Mouse (Mus musculus) liver, adult 10 weeks (tissue): ENCODE measurements around the gene Srgn. TPM values are rescaled to one million over a fixed set of nuclear protein-coding genes. Genes with fewer than 3 reads are reported as not detected.

Source experiments
- polyA plus RNA-seq: library from polyadenylated mRNA; stranded (reverse); fragments of 350-450 nt; fragmentation: Illumina TruSeq; extraction: RNeasy Lipid Tissue Mini Kit (QIAGEN cat#74804); gene quantifications from one replicate; pipeline ENCODE4 v1.2.3, GENCODE M21; 2014; ENCODE audit warnings: low read depth, low replicate concordance

The Srgn gene
- 46.4 TPM for polyA plus RNA-seq

DNA sequence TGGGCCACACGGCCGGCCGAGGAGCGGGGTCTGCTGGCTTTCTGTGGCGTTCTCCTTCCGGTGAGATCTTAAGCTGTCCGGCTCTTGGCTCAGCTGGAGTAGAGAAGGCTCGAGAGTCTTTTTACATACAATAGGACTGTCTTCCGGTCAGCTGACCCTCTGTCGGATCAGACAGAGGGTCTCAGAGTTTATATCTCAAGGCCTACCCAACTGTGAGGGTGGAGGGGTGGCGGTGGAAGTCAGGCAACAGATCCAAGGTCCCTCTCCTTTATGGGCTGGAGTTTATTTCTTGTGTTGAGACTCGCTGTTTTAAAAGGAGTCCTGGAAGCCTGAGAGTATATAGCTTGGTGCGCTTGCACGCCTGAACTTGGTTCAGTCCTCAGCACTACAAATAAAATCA is at the start of gene Srgn:
Gene Srgn (minus strand): TSS at position 101 of the 400 bp plus-strand sequence.

GRCm38 (mm10) chr10:62486618-62487415 is 40.4 kb downstream of the Srgn start, which contains the start of gene Vps26a:
Gene Vps26a (minus strand): TSS chr10:62486805.

DNA sequence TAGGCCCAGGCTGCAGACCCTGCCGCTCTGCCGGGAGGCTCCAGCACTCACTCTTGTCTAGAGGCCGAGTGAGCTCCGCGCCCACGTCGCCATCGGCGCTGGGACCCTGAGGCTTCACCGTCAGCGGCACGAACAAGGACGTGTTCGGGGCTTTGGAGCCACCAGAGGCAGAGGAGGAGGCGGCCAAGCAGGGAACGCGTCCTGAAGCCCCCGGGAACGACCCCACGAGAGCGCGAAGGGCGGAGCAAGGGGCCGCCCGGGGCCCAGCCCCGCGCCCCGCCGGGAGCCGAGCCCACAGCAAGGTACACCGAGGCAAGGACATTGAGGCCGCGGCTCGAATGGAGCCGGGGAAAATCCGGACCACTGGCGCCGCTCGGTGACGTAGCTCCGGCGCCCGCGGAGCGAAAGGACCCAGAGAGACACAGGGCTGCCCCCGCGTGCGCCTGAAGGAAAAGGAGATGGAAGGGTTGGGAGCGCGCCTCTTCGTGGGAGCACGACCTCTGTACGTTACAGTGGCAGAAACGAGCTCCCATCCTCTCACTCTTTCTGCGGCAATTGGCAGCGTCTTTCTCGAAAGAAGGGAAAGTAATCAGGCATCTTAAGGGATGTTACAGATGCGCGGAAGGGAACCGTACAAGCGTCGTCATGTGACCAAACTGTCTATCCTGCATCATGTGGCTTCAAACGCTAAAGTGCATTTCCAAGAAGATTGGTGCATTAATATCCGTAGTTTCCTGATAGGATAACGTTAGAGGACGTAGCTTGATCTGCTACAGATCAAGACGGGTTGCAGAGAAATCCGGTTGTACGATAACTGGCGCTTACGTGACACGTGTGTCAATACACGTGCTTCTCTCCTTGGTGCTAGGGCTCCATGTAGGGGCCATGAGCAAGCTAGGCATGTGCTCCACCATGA is 77.6 kb downstream of the Srgn start, which contains the start of the genes 4930507D05Rik and Supv3l1:
Gene 4930507D05Rik (plus strand): TSS at position 126 of the 916 bp plus-strand sequence.
Gene Supv3l1 (minus strand): TSS at position 375 of the 916 bp plus-strand sequence.

Other genes starting within 250 kb of the Srgn start
- gene Hk1, start 147.5 kb downstream of the Srgn start, polyA plus RNA-seq, result 0.29 TPM
- gene Hkdc1, start 105.0 kb downstream of the Srgn start, polyA plus RNA-seq, result not detected
- not detected for gene 4930507D05Rik, start 78.0 kb downstream of the Srgn start, polyA plus RNA-seq
- gene Supv3l1, start 77.7 kb downstream of the Srgn start, polyA plus RNA-seq, result 12.5 TPM
- 66.7 TPM for gene Vps26a, start 40.6 kb downstream of the Srgn start, polyA plus RNA-seq
- 10.3 TPM for gene Kif1bp, start 51.0 kb upstream of the Srgn start, polyA plus RNA-seq
- gene Ddx21, start 74.8 kb upstream of the Srgn start, polyA plus RNA-seq, result 23.0 TPM
- gene Ddx50, start 123.8 kb upstream of the Srgn start, polyA plus RNA-seq, result 109 TPM
- gene Stox1, start 198.7 kb upstream of the Srgn start, polyA plus RNA-seq, result 0.56 TPM